Comparison of ENCODE assay signal across 16 mouse cellular contexts in genomic region chr1:176623171-176623570, GRCm38 (mm10).
DNase-seq lines count a peak whose midpoint lies in the region.
"Had no signal": no experiment of that assay in that cellular context is flagged by ENCODE, and none has a peak within 500 bp of the region (broad histone marks: within the 10 kb centered on the region; RNA-seq: fewer than 3 reads in every experiment).

No protein-coding gene starts in this region.

- peak; percentile 52 for DNase-seq in ES-CJ7 (ENCODE audit: low read depth, low spot score)
- peak; percentile 67 for DNase-seq in ZHBTc4 (ENCODE audit: low read depth, low spot score)
- DNase-seq in layer of hippocampus, adult 8-10 months (ENCODE audit: low spot score in 2 of 2) = no peak
- no peak for DNase-seq in cerebellum, postnatal 36 days
- DNase-seq: adrenal gland, adult 2 months; adrenal gland, adult 8-10 months; adrenal gland, postnatal 10 days; adrenal gland, postnatal 14 days; adrenal gland, postnatal 25 days; adrenal gland, postnatal 36 days; B cell, adult 2 months; cerebellum, adult 11 months; cerebellum, adult 11-12 months; cerebellum, adult 18-20 months; cerebellum, adult 2 months; cerebellum, adult 8-10 months had no signal

Comparison
In these comparisons a context has a peak if more than half of its experiments do, and no peak if none do; other contexts are left out.
1. DNase-seq: peak in ES-CJ7 (single experiment) and ZHBTc4 (single experiment); none in layer of hippocampus, adult 8-10 months (0 of 2) and cerebellum, postnatal 36 days (0 of 2).